Mouse (Mus musculus) left cerebral cortex, postnatal 10 days (tissue): ENCODE measurements around the gene Lrrc41. TPM values are rescaled to one million over a fixed set of nuclear protein-coding genes. Genes with fewer than 3 reads are reported as not detected.

Experiments used
- DNase-seq, 2 experiments: peaks; one replicate each; pipeline ENCODE4 v3.0.0; 2021 to 2022; ENCODE audit warnings: low spot score in 2 of 2, mixed read lengths in 1 of 2; ENCODE audit errors: extremely low spot score in 1 of 2
- intact Hi-C: fragments of 180-260 bp; cut with DNase I; formaldehyde crosslinking; loops from one replicate; pipeline ENCODE4 v1.15.1; 2025
- total RNA-seq, 2 experiments: library from RNA; stranded (reverse); gene quantifications; 2 replicates each; pipeline ENCODE4 v1.2.3; 2021

Gene Lrrc41
- total RNA-seq, 2 experiments from 2014 or later = 52.3 to 54.0 TPM

DNA sequence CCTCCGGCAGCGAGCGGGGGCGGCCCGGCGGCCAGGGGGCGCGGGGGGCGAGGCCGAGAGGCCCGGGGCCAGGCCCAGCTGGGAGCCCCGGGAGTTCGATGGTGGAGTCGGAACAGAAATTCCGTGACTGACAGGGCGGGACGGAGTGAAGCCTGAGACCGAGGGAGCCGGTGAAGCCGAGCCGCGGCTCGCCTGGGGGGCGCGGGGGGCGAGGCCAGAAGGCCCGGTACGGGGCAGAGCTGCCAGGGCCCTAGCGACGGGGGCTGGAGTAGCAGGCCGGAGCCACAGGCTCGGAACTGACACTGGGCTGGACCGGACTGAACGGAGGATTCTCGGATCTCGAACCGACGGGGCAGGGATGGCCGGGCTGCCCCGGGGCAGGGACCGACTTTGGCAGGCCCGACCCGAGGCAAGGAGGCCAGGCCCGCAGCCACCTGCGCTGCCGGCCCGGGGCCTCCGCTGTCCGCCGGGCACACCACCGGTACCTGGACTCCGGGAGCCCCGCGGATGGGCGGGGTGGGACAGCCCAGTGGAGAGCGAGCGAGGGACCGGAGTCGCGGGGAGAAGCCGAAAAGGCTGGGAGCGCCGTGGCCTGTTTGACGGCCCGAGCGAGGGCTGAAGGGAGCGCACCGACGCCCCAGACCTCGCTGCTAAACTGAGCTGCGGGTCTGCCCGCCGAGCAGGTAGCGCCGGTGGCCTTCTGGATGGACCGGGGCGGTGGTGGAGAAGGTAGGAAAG, 731 bp downstream of the Lrrc41 start:
- intact Hi-C loops = no loop called here
- DNase-seq = peak; percentile 50 to 88

DNA sequence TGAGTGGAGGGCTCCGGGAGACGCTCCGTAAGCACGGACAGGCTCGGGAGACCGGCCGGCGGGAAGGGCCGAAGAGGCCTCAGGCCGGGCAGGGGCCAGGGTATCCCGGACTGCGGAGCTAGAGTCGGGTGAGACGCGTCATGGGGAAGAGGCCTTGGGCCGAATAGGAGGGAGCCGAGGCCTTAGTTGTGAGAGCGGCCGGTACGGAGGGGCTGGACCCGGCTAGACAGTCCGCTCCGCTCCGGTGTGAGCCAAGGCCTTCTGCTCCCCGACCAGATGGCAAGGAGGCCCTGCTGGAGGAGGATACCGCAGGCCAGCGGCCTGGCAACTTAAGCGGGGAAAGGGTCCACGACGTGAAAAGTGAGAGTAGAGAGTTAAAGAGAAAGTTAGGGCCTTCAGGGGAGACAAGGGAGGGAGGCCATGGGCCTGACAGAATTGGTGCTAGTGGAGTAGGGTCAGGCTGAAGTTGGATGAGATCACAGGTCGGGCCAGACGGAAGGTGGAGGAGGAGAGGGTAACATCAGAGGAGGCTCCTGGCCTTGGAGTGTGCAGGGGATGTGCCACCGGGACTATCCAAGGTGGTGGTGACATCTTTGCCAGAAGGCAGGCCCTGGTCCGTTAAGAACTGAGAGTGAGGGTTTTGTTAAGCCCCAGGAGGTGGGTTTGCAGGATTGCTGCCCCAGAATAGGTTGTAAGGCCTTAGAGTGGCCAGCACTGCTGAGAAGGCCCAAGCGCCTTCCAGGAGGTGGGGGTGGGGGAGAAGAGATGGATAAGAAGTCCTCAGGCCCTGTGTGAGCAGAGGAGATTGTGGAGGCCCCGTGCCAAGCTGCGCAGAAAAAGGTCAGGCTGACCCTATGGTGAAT, 1.5 kb downstream of the Lrrc41 start:
- intact Hi-C loops = no loop called here
- peak in 1 of 2 experiments; percentile 54 for DNase-seq

DNA sequence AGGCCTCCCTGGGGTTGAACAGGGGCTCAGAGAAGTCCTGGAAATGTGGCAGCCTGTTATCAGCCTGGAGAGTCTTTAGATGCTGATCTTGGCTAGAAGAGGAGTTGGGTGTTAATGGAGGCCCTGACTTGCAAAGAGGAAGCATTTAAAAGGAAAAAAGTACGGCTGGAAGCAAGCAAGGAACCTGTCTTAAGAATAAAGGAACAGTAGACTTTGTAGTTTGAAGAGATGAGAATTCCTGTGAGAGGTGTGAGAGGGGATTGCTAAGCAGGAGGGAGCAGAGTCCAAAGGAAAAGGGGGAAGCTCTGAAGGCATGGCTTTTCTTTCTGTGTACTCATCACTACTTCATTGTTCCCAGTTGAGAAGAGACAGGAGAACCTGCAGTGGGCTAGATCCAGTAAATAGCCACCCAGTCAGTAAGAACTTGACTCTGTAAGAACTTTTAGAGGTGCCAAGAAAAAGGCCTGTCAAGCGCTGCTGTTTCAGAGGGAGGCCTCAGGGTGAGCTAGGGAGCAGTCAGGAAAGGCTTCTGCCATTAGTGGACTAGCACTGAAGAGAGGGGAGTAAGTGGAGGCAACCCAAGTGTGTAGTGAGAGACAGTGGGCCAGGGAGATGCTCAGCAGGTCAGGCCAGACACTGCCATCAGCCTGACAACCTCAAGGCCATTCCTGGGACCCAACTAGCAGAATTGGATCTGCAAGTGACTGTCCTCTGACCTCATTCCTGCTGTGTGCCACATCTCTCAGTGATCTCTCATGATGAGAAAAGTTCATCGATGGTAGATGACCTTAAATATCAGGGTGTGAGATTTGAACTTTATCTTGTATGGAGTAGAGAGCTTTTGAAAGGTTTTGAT, 2.4 kb downstream of the Lrrc41 start:
- intact Hi-C loops = no loop called here
- DNase-seq = no peak

DNA sequence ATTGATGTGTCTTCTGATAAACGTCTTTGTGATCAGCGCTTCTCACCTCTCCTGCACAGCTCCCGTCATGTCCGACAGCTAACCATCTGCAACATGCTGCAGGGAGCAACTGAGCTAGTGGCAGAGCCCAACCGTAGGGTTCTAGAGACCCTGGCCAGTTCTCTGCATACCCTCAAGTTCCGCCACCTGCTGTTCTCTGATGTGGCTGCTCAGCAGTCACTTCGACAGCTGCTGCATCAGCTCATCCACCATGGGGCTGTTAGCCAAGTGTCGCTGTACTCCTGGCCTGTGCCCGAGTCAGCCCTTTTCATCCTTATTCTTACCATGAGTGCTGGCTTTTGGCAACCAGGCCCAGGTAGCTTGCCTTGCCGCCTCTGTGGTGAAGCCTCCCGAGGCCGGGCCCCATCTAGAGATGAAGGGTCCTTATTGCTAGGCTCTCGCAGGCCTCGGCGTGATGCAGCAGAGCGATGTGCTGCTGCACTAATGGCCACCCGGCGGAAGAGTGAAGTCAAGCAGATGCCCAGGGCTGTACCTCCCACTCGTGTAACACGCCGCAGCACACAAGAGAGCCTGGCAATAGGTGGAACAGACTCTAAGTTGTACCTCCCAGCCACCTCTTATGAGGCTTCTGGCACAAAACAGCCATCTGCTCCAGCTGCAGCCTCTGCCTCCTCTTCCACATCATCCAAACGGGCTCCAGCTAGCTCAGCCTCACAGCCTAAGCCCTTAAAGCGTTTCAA, 13.6 kb downstream of the Lrrc41 start:
- DNase-seq = no peak
- intact Hi-C loops = no loop called here

DNA sequence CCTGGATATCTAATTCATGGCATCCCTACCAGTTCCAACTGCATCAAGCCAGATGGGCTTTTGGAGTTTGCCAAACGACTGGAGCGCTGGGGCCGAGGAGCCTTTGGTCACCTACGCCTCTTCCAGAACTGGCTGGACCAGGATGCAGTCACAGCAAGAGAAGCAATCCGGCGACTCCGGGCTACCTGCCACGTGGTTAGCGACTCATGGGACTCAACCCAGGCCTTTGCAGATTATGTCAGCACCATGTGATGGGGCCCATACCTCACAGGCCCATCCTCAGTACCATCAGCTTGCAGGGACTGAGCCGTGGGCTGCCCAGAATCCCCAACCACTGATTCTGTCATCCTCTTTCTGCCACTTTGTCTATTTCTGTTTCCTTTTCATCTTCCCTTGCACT, 21.2 kb downstream of the Lrrc41 start:
- intact Hi-C loops = no loop called here
- DNase-seq = no peak

DNA sequence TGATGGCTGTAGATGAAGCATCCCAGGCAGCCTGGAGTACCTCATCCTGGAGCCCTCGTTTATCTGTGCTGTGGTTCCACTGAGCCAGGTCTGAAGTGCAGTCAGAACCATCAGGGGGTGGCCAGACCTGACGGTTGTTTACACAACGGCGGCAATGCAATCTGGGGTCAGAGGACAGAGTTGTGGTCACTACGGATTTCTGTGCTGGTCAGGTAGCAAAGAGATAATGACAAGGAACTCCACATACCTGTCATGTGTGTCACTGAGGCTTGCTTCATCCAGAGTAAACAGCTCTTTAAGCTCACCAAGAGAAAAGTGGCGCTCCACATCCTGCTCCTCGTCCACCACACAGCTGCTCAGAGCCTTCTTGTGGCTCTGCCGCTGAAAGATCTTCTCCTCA, 22.1 kb downstream of the Lrrc41 start:
- no peak for DNase-seq
- intact Hi-C loops = no loop called here

DNA sequence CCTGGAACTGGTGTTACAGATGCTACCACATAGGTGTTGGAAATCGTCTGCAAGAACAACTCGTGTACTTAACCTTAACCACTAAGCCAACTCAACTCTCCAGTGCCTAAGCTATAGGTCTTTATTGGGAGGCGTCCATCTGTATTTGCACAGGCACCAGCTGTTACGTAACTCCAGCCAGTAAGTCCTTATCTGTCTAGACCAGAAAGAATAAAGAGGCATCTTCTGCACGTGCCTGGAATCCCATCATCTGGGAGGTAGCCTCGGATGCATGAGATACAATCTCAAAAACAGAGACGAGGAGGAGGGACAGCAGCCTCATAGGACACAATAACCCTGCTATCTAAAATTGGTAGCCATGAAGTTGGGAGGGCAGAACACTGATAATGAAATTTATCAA, 25.9 kb downstream of the Lrrc41 start:
- no peak for DNase-seq
- intact Hi-C loops = no loop called here

DNA sequence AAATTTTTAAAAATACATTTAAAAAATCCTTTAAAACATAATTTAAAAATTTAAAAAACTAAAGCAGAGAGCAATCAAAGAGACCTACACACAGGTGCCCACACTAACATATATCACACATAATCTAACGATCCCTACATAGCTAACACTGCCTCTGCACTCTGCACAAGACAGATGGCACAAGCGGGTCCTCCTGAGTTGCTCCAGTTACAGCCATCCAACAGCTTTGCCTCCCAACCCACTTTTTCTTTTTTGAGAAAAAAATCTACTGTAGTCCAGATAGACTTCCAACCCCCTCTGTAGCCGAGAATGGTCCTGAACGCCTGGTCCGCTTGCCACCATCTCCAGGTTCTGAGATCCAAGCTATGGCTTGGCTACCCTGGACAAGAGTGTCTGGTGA, 30.2 kb downstream of the Lrrc41 start:
- no peak for DNase-seq
- intact Hi-C loops = no loop called here

DNA sequence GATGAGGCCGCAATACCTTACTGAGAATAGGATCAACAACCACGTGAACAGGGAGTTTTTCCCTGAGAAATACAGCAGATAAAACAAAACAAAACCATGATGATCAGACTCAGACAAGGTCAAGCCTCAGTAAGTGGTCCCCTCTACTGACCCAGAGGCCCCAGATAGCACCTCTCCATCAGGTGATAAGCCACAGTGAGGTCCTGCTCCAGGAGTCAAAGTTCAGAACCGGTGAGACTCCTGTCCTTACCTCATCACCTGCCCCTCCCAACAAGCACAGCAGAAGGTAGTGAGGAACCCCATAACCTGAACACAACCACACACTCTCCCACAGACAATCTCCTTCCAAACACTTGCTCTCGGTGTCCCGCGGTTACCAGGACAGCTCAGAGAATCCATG, 35.6 kb downstream of the Lrrc41 start:
- intact Hi-C loops = no loop called here
- no peak for DNase-seq

DNA sequence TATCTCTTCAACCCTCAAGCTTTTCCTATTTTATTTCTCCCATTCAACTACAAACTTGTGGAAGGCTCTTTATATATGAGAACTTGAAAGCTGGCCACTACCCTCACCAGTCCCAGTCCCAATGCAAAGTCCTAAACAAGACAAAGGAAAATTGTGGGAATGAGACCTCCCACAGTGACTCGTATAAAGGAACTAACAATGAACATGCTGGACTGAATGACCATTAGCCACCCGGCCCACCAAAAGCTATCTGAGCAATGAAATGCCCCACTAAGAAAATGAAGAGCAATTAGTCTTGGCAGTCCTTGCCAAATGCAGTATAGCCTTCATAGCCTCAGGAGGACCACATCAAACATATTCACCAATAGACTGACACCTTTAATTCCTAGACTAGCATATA, 36.4 kb downstream of the Lrrc41 start:
- intact Hi-C loops = no loop called here
- DNase-seq = no peak

DNA sequence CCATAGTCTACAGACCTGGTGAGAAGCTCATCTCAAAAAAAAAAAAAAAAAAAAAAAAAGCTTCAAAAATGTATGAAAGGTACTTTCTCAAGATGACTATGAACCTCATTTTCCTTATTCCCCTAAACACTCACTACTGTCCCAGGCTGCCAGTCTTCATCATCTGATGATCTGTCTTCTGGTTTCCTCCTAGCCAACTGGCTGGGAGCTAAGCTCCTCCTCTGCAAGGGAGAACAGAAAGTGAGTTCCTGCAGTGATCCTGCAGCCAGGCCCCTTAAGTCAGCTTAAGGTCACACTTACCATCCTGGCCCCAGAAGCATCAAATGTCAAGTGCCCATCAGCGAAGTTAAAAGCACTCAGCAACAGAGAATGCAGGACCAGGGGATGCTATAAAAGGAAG, 47.7 kb downstream of the Lrrc41 start:
- DNase-seq = no peak
- intact Hi-C loops = no loop called here

DNA sequence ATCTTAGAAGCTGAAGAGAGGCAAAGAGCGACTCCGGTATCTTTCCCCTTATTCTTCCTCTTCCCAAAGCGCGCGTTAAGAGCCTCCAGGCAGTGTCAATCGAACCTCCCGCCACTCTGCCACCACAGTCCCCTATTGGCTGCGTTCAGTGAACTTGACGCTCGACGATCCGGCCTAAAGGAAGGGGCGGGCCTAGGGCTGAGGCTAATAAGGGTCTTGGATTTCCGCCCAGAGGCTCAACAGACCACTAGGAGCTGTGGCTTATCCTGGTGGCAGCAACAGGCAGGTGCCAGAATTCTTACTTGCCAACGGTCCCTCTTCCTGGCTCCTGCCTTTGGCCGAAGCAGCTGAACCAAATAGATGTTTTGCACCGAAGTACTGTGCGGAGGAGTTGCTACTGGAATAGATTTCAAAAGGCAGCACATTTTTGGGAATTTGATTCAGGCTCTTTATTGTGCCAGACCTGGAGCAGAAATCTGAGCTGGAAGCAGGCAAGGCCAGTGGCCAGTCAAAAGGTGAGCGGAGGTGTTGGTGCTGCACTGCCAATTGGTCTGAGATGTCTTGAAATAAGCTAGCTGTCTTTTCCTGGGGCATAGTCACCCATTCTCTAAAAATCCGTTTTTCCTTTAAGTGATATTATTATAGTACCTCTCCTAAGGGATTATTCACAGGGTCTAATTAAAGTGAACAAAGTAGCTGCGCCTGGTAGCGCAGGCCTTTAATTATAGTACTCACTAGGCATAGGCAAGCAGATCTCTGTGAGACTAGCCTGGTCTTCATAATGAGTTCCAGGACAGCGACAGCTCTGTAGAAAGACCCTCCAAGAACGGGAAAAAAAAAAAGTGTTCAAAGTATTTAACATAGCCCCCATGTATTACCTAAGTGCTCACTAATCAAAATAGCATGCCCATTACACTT, 48.8 kb downstream of the Lrrc41 start, which contains the start of the genes Rad54l and Pomgnt1:
TSS of gene Rad54l (minus strand) at position 89 of the 918 bp plus-strand sequence.
TSS of gene Pomgnt1 (plus strand) at position 239 of the 918 bp plus-strand sequence.
- intact Hi-C loops = no loop called here
- DNase-seq = peak; percentile 74 to 91

DNA sequence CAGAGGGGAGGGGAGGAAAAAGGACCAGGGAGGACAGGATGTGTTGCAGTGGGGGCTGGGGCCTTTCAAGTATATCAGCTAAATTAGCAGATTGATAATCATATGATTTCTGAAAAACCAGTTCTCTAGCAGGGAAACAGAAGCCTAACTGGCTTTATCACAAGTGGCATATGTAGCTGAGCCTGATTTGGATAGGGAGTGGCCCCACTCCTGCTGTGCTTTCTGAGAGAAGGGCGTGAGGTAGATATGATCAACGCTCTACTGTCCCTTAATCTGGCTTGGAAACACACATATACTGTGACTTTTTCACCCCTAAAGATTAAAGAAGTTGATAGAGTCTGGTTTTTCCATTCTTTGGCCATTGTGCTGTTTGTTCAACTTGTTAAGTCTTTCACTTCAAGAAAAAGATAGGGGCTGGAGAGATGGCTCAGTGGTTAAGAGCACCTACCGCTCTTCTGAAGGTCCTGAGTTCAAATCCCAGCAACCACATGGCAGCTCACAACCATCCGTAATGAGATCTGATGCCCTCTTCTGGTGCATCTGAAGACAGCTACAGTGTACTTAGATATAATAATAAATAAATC, 50.8 kb downstream of the Lrrc41 start:
- DNase-seq = no peak

DNA sequence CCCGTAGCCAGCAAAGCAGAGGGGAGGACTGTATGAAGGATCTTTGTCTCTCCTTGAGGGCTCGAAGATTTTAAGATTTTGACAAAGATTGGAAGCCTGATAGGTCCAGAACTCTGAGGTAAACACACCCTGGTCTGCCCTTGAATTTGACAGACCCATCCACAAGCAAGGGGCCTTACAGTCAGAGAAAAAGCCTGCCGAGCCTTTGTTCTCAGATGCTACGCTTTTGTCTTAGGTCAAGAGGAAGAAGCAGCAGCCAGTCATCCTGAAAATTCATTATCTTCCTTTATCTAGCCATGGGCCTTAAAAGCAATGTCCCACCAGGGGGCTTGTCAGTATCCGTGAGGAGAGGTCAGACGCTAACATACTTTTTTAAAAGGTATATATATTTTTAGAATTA, 52.9 kb downstream of the Lrrc41 start:
- DNase-seq = no peak
- intact Hi-C loops = no loop called here

More for the DNA sequence above, 50.8 kb downstream of the Lrrc41 start:
- intact Hi-C loops = no loop called here

DNA sequence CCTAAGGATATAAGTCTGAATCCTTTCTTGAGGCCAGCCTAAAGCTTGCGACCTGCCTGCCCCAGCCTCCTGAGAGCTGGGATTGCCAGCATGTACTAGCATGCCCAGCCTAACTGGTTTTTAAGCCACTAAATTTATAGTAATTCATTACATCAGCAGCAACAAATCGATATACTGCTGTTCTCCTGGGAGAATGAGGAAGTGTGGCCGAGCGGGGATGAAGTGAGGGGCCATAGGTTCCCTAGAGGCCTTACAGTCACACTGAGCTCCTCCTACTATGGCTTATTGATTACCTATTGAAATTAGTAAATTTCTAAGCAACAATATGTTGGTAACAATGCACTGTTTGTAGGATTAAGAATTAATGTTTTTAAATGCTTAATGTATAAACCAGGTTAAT, 58.1 kb downstream of the Lrrc41 start:
- no peak for DNase-seq
- intact Hi-C loops = no loop called here

DNA sequence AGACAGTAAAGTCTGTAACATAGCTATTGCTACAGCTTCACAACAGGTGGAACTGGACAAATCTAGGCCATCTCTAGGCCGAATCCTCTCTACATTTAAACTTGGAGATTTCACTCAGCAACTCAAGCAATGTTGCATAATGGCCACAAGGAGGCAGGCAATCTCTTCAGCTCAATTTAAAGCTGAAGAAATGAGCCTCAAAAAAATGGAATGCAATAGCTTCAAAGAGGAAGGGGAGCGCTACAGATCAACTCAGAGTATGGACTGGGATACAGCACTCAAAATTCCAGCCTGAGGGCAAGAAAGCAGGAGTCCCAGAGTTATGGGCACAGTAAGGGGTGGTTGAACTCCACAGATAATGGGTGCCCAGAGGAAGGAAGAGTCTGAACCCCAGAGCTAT, 59.9 kb downstream of the Lrrc41 start:
- intact Hi-C loops = no loop called here
- no peak for DNase-seq

DNA sequence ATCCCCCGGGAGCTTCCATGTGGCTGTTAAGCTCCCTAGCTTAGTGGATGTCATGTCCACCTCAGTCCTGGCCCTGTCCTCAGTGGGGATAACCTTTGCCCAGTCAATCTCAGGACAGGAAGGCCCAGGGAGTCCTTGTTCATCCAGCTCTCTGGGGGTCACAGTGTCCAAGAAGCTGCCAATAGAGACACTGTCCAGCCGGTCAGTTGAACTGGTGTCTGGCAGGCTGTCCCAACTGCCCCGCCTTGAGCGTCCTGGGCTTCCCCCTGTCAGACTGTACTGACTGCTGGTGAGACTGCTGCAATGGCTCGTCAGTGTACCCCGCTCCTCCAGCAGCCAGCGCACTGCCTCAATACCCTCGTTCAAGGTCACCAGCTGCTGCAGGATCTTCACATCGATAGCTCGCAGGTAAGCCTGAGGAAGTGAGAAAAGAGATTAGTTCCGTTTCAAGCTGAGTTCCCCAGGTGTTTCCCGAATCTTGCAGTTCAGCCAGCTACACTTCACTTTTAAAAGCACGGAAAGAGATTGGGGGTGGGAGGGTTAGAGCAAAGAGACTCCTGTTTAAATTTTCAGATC, 62.4 kb downstream of the Lrrc41 start:
- DNase-seq = no peak
- intact Hi-C loops = no loop called here
